Mouse (Mus musculus): ENCODE data around the gene Clec10a.

GRCm38 (mm10) chr11:70139171-70139570, 16.8 kb upstream of the Clec10a start:
- TF ChIP-seq CTCF (IDR thresholded peaks at IDR 0.05; ENCODE audit: low read depth) (no peak), EP300 (IDR thresholded peaks at IDR 0.05; ENCODE audit: low read depth) (no peak)

Data from liver, embryonic 14.5 days (tissue).